14 mouse cellular contexts compared by ENCODE assay signal in genomic region chr17:30470286-30470685, GRCm38 (mm10).
DNase-seq lines count a peak whose midpoint lies in the region; ATAC-seq and TF ChIP-seq lines count a peak whose summit lies in the region.
"Had no signal": no experiment of that assay in that cellular context is flagged by ENCODE, and none has a peak within 500 bp of the region (broad histone marks: within the 10 kb centered on the region; RNA-seq: fewer than 3 reads in every experiment).

No protein-coding gene starts in this region.

- peaks cover 16% of the 10 kb centered on the region for H3K4me1 ChIP-seq in kidney, embryonic 16.5 days (ENCODE audit: insufficient read depth, low read length)
- H3K4me1 ChIP-seq in lung, embryonic 16.5 days (replicated peaks; ENCODE audit: control insufficient read depth, insufficient read depth, low read length), result peaks cover 35% of the 10 kb centered on the region
- H3K4me1 ChIP-seq in lung, adult 2 months (ENCODE audit: control insufficient read depth, insufficient read depth, low read length), result peaks cover 3% of the 10 kb centered on the region
- H3K4me1 ChIP-seq in midbrain, embryonic 14.5 days (ENCODE audit: control insufficient read depth, insufficient read depth, low read length), result peaks cover 39% of the 10 kb centered on the region

- no peak overlapping the region for H3K9ac ChIP-seq in kidney, embryonic 16.5 days (replicated peaks; ENCODE audit: low read length)
- H3K9ac ChIP-seq in lung, embryonic 16.5 days (ENCODE audit: low read length), result 0 out of 2 replicates have a peak overlapping the region, but pooled peaks have one; percentile 3
- H3K9ac ChIP-seq in midbrain, embryonic 14.5 days (replicated peaks; ENCODE audit: low read length), result no peak overlapping the region

- H3K4me3 ChIP-seq in kidney, embryonic 16.5 days (ENCODE audit: low read length), result no peak overlapping the region
- no peak overlapping the region for H3K4me3 ChIP-seq in lung, embryonic 16.5 days (ENCODE audit: low read length)
- H3K4me3 ChIP-seq in lung, adult 2 months (replicated peaks; ENCODE audit: extremely low read depth, low read depth, low read length), result no peak overlapping the region
- H3K4me3 ChIP-seq in midbrain, embryonic 14.5 days (replicated peaks; ENCODE audit: low read depth, low read length), result no peak overlapping the region
- H3K4me3 ChIP-seq: embryonic facial prominence, embryonic 10.5 days; erythroblast, embryonic 14.5 days; megakaryocyte, embryonic 14.5 days had no signal

- H3K27ac ChIP-seq in kidney, embryonic 16.5 days (ENCODE audit: low read length), result peak overlapping the region; percentile 52; the same call in 1 of the 2 replicates
- peak overlapping the region; percentile 85 for H3K27ac ChIP-seq in lung, embryonic 16.5 days (ENCODE audit: low read length)
- peak overlapping the region; percentile 57 for H3K27ac ChIP-seq in midbrain, embryonic 14.5 days (replicated peaks; ENCODE audit: low read depth, low read length)
- H3K27ac ChIP-seq: embryonic facial prominence, embryonic 10.5 days had no signal

- TF ChIP-seq CTCF in lung, adult 2 months (IDR thresholded peaks at IDR 0.05; ENCODE audit: insufficient read depth, low read length), result no peak

- no peak for DNase-seq in kidney, adult 18-20 months
- DNase-seq in lung, adult 2 months, result no peak
- DNase-seq in brain, adult 2 months (ENCODE audit: low read depth, low spot score), result peak; percentile 39
- peak; percentile 31 for DNase-seq in midbrain, embryonic 14.5 days
- DNase-seq in thymus, postnatal 36 days, result no peak
- DNase-seq: gastrocnemius, postnatal 14 days; heart, postnatal 14 days; right cerebral cortex, postnatal 4 days had no signal

- H3K9me3 ChIP-seq in kidney, embryonic 16.5 days (ENCODE audit: low read length), result no peaks in the 10 kb centered on the region
- no peaks in the 10 kb centered on the region for H3K9me3 ChIP-seq in lung, embryonic 16.5 days (ENCODE audit: control insufficient read depth, low read length)
- H3K9me3 ChIP-seq in midbrain, embryonic 14.5 days (ENCODE audit: control insufficient read depth, low read length), result no peaks in the 10 kb centered on the region
- H3K9me3 ChIP-seq: embryonic facial prominence, embryonic 10.5 days; megakaryocyte, embryonic 14.5 days had no signal

- 0 out of 2 replicates have a peak, but pooled peaks have one; percentile 42 for ATAC-seq in kidney, embryonic 16.5 days (ENCODE audit: low FRiP score, low TSS enrichment)
- ATAC-seq in lung, embryonic 16.5 days (ENCODE audit: low read depth), result no peak
- ATAC-seq in midbrain, embryonic 14.5 days (ENCODE audit: low FRiP score, low TSS enrichment), result no peak
- ATAC-seq: CD4-positive, CD25-positive, alpha-beta regulatory T cell, adult 4 months had no signal

- no peak overlapping the region for H3K4me2 ChIP-seq in kidney, embryonic 16.5 days (replicated peaks; ENCODE audit: low read depth, low read length)
- no peak overlapping the region; the same call in 1 of the 2 replicates for H3K4me2 ChIP-seq in lung, embryonic 16.5 days (ENCODE audit: low read depth, low read length)
- no peak overlapping the region for H3K4me2 ChIP-seq in midbrain, embryonic 14.5 days (ENCODE audit: low read length)

- no peaks in the 10 kb centered on the region for H3K36me3 ChIP-seq in kidney, embryonic 16.5 days (ENCODE audit: insufficient read depth, low read length)
- no peaks in the 10 kb centered on the region for H3K36me3 ChIP-seq in lung, embryonic 16.5 days (ENCODE audit: control insufficient read depth, insufficient read depth, low read length)
- H3K36me3 ChIP-seq in midbrain, embryonic 14.5 days (ENCODE audit: control insufficient read depth, insufficient read depth, low read length), result no peaks in the 10 kb centered on the region
- H3K36me3 ChIP-seq: embryonic facial prominence, embryonic 10.5 days had no signal

- no peaks in the 10 kb centered on the region for H3K27me3 ChIP-seq in kidney, embryonic 16.5 days (ENCODE audit: insufficient read depth, low read length)
- H3K27me3 ChIP-seq in lung, embryonic 16.5 days (ENCODE audit: control insufficient read depth, insufficient read depth, low read depth, low read length), result no peaks in the 10 kb centered on the region
- no peaks in the 10 kb centered on the region for H3K27me3 ChIP-seq in midbrain, embryonic 14.5 days (ENCODE audit: control insufficient read depth, insufficient read depth, low read length)
- H3K27me3 ChIP-seq: megakaryocyte, embryonic 14.5 days had no signal

- WGBS in kidney, embryonic 16.5 days, result 39% methylated on average over 8 of the region's 8 CpGs
- 44% methylated on average over 8 of the region's 8 CpGs for WGBS in lung, embryonic 16.5 days
- WGBS in lung, adult 2 months, result 63% methylated on average over 8 of the region's 8 CpGs
- WGBS in midbrain, embryonic 14.5 days, result 22% methylated on average over 8 of the region's 8 CpGs

- TF ChIP-seq POLR2A in lung, adult 2 months (IDR thresholded peaks at IDR 0.05; ENCODE audit: borderline replicate concordance, extremely low read depth, low read depth, low read length), result no peak

Comparison
In these comparisons a context has a peak if more than half of its experiments do, and no peak if none do; other contexts are left out.
1. DNase-seq: peak in brain, adult 2 months (single experiment) and midbrain, embryonic 14.5 days (single experiment); none in kidney, adult 18-20 months (single experiment), lung, adult 2 months (single experiment) and thymus, postnatal 36 days (0 of 2).
2. Peak in every context shown above with its lines, with median percentiles within 50 percentile points of each other: H3K27ac ChIP-seq.